Mouse (Mus musculus) kidney, adult 2 months (tissue): Measurements from ENCODE around the gene Astn1.

ENCODE experiments used
- CTCF ChIP-seq: fragments of 200-500 bp; conservative IDR thresholded peaks from 2 replicates; pipeline ENCODE4 v1.5.1; 2011; ENCODE audit warnings: low read depth, mild to moderate bottlenecking, control low read depth, low read length, moderate library complexity, mixed read lengths; ENCODE audit not compliant: insufficient read depth, insufficient read length
- POLR2A ChIP-seq: fragments of 200-500 bp; IDR thresholded peaks from one replicate; pipeline ENCODE4 v1.6.1; 2011; ENCODE audit warnings: low read depth, low read length, control low read depth

GRCm38 (mm10) chr1:158447956-158448355 is 85.9 kb downstream of the Astn1 start:
- TF ChIP-seq POLR2A: no peak
- no peak for TF ChIP-seq CTCF
